ENCODE assay signal across 8 mouse cellular contexts in genomic region chr2:9879092-9879491, GRCm38 (mm10). TPM values are rescaled to one million over a fixed set of nuclear protein-coding genes. Genes with fewer than 3 reads are reported as not detected.
DNase-seq lines count a peak whose midpoint lies in the region; ATAC-seq and TF ChIP-seq lines count a peak whose summit lies in the region.

No protein-coding gene starts in this region.

- in situ Hi-C loops in Patski (cut with MboI; ENCODE audit: low pct_unique_long_range_greater_than_20kb) = loop anchor here (5.0 kb wide), 1 partner anchor 412 kb away; no protein-coding TSS in a partner anchor

- no peak for DNase-seq in kidney, adult 18-20 months
- peak; percentile 34 for DNase-seq in Patski (ENCODE audit: low read depth, low spot score)
- DNase-seq in hindbrain, embryonic 10.5 days (ENCODE audit: low spot score) = no peak
- DNase-seq in ovary, postnatal 10 days (ENCODE audit: low spot score) = no peak
- no peak for DNase-seq in ovary, postnatal 14 days (ENCODE audit: low spot score)
- no peak for DNase-seq in frontal cortex, adult 2 months (ENCODE audit: extremely low spot score in 1 of 2, low spot score in 1 of 2)

- H3K9me3 ChIP-seq in kidney, embryonic 14.5 days (ENCODE audit: control insufficient read depth, low read length) = no peaks in the 10 kb centered on the region
- no peaks in the 10 kb centered on the region for H3K9me3 ChIP-seq in hindbrain, embryonic 10.5 days

- CTCF ChIA-PET in Patski (lab: Charles Lee) = interaction anchor here (1.1 to 3.0 kb wide), 5 partner anchors 12 to 1131 kb away, joined by 3 to 22 read pairs (median 3); no protein-coding TSS in a partner anchor

- H3K4me1 ChIP-seq in kidney, embryonic 14.5 days (ENCODE audit: control insufficient read depth, insufficient read depth, low read length) = peaks cover 10% of the 10 kb centered on the region; the same call in 1 of the 2 replicates
- peaks cover 73% of the 10 kb centered on the region for H3K4me1 ChIP-seq in hindbrain, embryonic 10.5 days (replicated peaks)

- H3K27me3 ChIP-seq in kidney, embryonic 14.5 days (ENCODE audit: control insufficient read depth, insufficient read depth, low read length) = peaks cover 60% of the 10 kb centered on the region
- no peaks in the 10 kb centered on the region for H3K27me3 ChIP-seq in Patski
- peaks cover 93% of the 10 kb centered on the region for H3K27me3 ChIP-seq in hindbrain, embryonic 10.5 days (ENCODE audit: insufficient read depth, poor library complexity, severe bottlenecking)

- no peaks in the 10 kb centered on the region for H3K79me2 ChIP-seq in macrophage (ENCODE audit: inconsistent target)

- WGBS in kidney, embryonic 14.5 days = under 1% methylated on average over 22 of the region's 22 CpGs
- WGBS in hindbrain, embryonic 10.5 days = under 1% methylated on average over 22 of the region's 22 CpGs
- 0% methylated on average over 22 of the region's 22 CpGs for WGBS in macrophage (ENCODE audit: missing documents)

- peaks cover 2% of the 10 kb centered on the region; the same call in 1 of the 2 replicates for H3K36me3 ChIP-seq in kidney, embryonic 14.5 days (ENCODE audit: control insufficient read depth, insufficient read depth, low read length)
- no peaks in the 10 kb centered on the region for H3K36me3 ChIP-seq in hindbrain, embryonic 10.5 days
- no peaks in the 10 kb centered on the region for H3K36me3 ChIP-seq in macrophage (ENCODE audit: inconsistent target)

- POLR2A ChIA-PET in Patski (lab: Charles Lee) = no interaction called here

- peak overlapping the region; percentile 64 for H3K9ac ChIP-seq in kidney, embryonic 14.5 days (ENCODE audit: low read depth, low read length)

- peak overlapping the region; percentile 42 for H3K4me3 ChIP-seq in kidney, embryonic 14.5 days (ENCODE audit: low read length)
- peak overlapping the region; percentile 61 for H3K4me3 ChIP-seq in hindbrain, embryonic 10.5 days
- H3K4me3 ChIP-seq in macrophage (ENCODE audit: inconsistent target) = peak overlapping the region; percentile 41

- peak; percentile 0; the same call in 1 of the 2 replicates for ATAC-seq in kidney, embryonic 14.5 days (ENCODE audit: low FRiP score, low TSS enrichment)
- peak; percentile 46 for ATAC-seq in Patski

- H3K27ac ChIP-seq in kidney, embryonic 14.5 days (ENCODE audit: low read depth, low read length) = peak overlapping the region; percentile 57; the same call in 1 of the 2 replicates
- H3K27ac ChIP-seq in hindbrain, embryonic 10.5 days = no peak overlapping the region
- H3K27ac ChIP-seq in macrophage = no peak overlapping the region

- H3K4me2 ChIP-seq in kidney, embryonic 14.5 days (replicated peaks; ENCODE audit: low read depth, low read length) = peak overlapping the region; percentile 91

- no peak for TF ChIP-seq CTCF in Patski (IDR thresholded peaks at IDR 0.05)

RNA-seq across cellular contexts. Expression of gene 4930412O13Rik, which starts 2.0 kb away (rescaled TPM):
- polyA plus RNA-seq in kidney, embryonic 14.5 days (2014; fragmentation: Nextera tagmentation; extraction: Ambion mirVana) = 3.7 and 4.4 TPM in 2 replicates
- polyA plus RNA-seq in Patski (2021) (not detected), macrophage (2018) (not detected in 3 replicates)
- polyA plus RNA-seq in hindbrain, embryonic 10.5 days (2016; fragmentation: Nextera tagmentation; extraction: Ambion mirVana) = 0.75 and 1.0 TPM in 2 replicates
- not detected for total RNA-seq in macrophage (2018; cell fraction: chromatin; rRNA removed)
- total RNA-seq in macrophage (2018; cell fraction: cytosol; rRNA removed) = not detected
- not detected for total RNA-seq in macrophage (2018; cell fraction: nucleus; rRNA removed)
- not detected in 2 replicates for polyA plus RNA-seq in frontal cortex, adult 2 months (2012; rRNA removed)

RNA-seq across cellular contexts. Expression of gene 9230102O04Rik, which starts 10.2 kb away (rescaled TPM):
- polyA plus RNA-seq in kidney, embryonic 14.5 days (2014; fragmentation: Nextera tagmentation; extraction: Ambion mirVana) = 5.0 and 6.4 TPM in 2 replicates
- polyA plus RNA-seq in Patski (2021) (not detected), macrophage (2018) (not detected in 3 replicates)
- polyA plus RNA-seq in hindbrain, embryonic 10.5 days (2016; fragmentation: Nextera tagmentation; extraction: Ambion mirVana) = 0.54 TPM in 1 of 2 replicates, not detected in the other
- not detected for total RNA-seq in macrophage (2018; cell fraction: chromatin; rRNA removed)
- not detected for total RNA-seq in macrophage (2018; cell fraction: cytosol; rRNA removed)
- total RNA-seq in macrophage (2018; cell fraction: nucleus; rRNA removed) = not detected
- polyA plus RNA-seq in frontal cortex, adult 2 months (2012; rRNA removed) = not detected in 2 replicates

RNA-seq across cellular contexts. Expression of gene Gata3, which starts 10.7 kb away (rescaled TPM):
- polyA plus RNA-seq in kidney, embryonic 14.5 days (2014; fragmentation: Nextera tagmentation; extraction: Ambion mirVana) = 59.7 and 87.4 TPM in 2 replicates
- polyA plus RNA-seq in Patski (2021) (0.83 TPM), macrophage (2018) (0.06 TPM in 1 of 3 replicates, not detected in the others)
- 14.2 and 16.8 TPM in 2 replicates for polyA plus RNA-seq in hindbrain, embryonic 10.5 days (2016; fragmentation: Nextera tagmentation; extraction: Ambion mirVana)
- under 1 TPM in 1 of 26 experiments, not detected in 25; 0.32 TPM for total RNA-seq in macrophage (2018; cell fraction: chromatin; rRNA removed)
- total RNA-seq in macrophage (2018; cell fraction: cytosol; rRNA removed) = under 1 TPM in 3 of 26 experiments, not detected in 23; under 0.01 to 0.09 (median 0.03) TPM
- under 1 TPM in 1 of 26 experiments, not detected in 25; 0.25 TPM for total RNA-seq in macrophage (2018; cell fraction: nucleus; rRNA removed)
- 0.19 TPM in 1 of 2 replicates, not detected in the other for polyA plus RNA-seq in frontal cortex, adult 2 months (2012; rRNA removed)
